Mouse (Mus musculus): Measurements from ENCODE around the gene Gsg1. TPM values are rescaled to one million over a fixed set of nuclear protein-coding genes. Genes with fewer than 3 reads are reported as not detected.

The Gsg1 gene
- polyA plus RNA-seq, 1 experiment from 2014 or later: 0.58 TPM

DNA sequence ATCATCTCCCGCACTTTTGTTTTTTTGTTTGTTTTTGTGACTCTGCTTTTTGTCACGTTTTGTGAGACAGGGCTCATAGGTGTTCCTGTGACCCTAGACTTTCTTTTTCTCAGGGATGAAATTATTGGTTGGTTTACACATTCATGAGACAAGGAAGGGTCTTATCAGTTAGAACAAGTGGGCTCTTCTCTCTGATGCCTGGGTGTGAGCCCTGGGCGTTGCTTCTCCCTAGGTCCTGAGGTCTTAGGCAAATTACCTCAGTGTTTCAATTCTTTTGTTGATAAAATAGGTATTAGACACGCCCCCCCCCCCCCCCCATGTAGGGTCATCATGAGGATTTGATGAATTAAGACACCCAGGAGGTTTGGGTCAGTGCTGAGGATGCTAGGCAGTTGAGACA lies 49.3 kb downstream of the Gsg1 start:
- Histone ChIP-seq H3K9me3 (replicated peaks) (no peaks in the 10 kb centered on the region), H3K27me3 (no peaks in the 10 kb centered on the region), H3K4me1 (replicated peaks) (no peaks in the 10 kb centered on the region), H3K4me2 (no peak overlapping the region), H3K9ac (no peak overlapping the region), H3K36me3 (no peaks in the 10 kb centered on the region), H3K27ac (no peak overlapping the region), H3K4me3 (no peak overlapping the region)
- 67% methylated on average over 4 of the region's 4 CpGs for WGBS
- ATAC-seq (replicated peaks; ENCODE audit: insufficient number of reproducible peaks, insufficient read depth, low FRiP score, low read depth): no peak

DNA sequence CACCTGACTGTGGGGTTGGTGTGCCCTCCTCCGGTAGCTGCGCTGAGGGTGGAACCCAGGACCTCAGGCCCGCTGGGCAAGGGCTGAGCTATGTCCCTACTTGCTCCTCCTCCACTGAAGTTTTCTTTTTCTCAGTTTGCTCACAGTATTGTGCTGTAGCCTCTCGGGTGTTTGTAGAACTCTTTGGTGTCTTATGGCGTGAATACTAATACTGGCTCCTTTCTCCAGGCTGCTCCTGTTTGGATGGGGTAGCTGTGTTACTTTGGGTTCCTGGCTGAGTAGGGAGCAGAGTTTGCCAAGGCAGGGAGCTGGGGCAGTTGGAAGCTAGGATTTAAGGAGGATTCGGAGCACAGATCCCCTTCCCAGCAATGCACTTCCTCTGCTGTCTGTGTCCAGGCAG lies 50.4 kb downstream of the Gsg1 start:
- H3K36me3 ChIP-seq: no peaks in the 10 kb centered on the region
- H3K9me3 ChIP-seq (replicated peaks): no peaks in the 10 kb centered on the region
- H3K27me3 ChIP-seq: no peaks in the 10 kb centered on the region
- H3K4me3 ChIP-seq: no peak overlapping the region
- H3K4me1 ChIP-seq (replicated peaks): peaks cover under 1% of the 10 kb centered on the region; the same call in 1 of the 2 replicates
- ATAC-seq (replicated peaks; ENCODE audit: insufficient number of reproducible peaks, insufficient read depth, low FRiP score, low read depth): no peak
- no peak overlapping the region for H3K9ac ChIP-seq
- H3K4me2 ChIP-seq: no peak overlapping the region
- no peak overlapping the region for H3K27ac ChIP-seq
- 64% methylated on average over 6 of the region's 6 CpGs for WGBS

DNA sequence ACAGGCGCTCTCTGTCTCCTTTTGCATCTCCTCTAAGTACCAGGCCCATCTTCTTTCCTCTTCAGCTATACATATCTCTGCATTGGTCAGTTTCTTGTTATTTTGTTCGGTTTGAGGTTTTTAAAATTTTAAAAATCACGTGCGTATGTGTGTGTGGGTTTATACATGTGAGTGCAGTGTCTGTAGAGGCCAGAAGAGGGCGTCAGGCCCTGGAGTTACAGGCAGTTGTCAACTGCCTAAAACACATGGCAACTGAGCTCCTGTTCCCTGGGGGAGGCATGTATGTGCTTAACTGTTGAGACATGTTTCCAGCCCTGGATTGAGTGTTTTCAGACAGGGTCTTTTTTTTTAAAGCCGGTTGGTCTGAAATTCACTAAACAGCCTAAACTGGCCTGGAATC lies 51.5 kb downstream of the Gsg1 start:
- Histone ChIP-seq H3K36me3 (no peaks in the 10 kb centered on the region), H3K9me3 (replicated peaks) (no peaks in the 10 kb centered on the region), H3K27ac (no peak overlapping the region), H3K4me3 (no peak overlapping the region), H3K9ac (no peak overlapping the region), H3K4me2 (no peak overlapping the region), H3K4me1 (replicated peaks) (peaks cover 7% of the 10 kb centered on the region), H3K27me3 (no peaks in the 10 kb centered on the region)
- ATAC-seq (replicated peaks; ENCODE audit: insufficient number of reproducible peaks, insufficient read depth, low FRiP score, low read depth): no peak
- WGBS: 84% methylated on average over 6 of the region's 6 CpGs

DNA sequence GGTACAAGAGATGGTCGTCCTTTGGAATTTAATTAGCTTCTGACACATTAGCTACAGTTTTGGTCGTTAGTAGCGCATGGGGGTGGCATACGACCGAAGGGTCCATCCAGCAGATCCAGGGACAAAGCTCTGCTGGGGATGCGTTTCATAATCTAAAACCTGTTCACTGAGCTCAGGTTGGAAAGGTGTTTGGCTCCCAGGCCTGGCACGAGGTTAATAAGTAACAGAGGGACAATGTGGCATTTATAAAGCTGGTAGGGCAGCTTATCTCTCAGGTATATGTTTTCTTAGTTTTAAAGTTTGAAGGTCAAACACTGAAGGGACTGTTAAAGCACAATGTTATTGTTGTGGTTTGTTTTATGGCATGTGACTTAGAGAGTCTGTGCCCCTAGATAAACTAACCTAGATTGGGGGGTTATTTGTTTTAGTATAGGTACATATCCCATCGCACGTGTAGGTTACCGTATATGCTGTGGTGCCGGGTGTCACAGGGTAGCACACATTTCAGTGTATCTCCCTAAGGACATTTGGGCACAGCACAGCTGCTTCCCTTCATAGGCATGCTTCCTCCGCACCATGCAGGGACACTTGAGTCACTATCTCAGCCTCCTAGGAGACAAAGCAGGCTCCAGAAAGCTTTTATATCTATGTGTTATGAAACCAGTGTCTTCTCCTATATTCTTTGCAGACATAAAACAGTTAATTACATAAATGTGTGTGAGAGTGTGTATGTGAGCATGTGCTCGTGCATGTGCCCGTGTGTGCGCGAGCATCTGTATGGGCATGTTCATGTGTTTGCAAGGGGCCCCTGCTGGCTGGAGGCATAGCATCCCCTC lies 53.8 kb downstream of the Gsg1 start:
- ATAC-seq (replicated peaks; ENCODE audit: insufficient number of reproducible peaks, insufficient read depth, low FRiP score, low read depth): no peak

DNA sequence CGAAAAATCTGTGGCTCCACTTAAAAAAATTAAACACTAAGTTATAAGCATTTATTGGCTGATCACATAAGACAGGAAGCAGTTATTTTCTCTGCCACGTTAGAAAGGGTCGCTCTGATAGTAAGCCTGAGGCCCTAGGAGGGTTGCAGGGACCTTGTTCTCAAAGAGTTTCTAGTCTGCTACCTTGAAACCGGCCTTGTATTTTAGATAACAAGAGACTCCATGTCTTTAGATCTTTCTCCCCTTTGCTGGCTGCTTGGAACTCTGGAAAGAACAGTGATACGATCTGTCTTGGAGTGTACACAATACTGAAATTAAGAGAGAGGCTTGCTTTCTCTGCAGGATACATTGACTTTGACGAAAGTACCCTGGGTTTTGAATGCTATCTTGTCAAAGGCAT lies 55.4 kb downstream of the Gsg1 start:
- Histone ChIP-seq H3K4me1 (replicated peaks) (peaks cover 9% of the 10 kb centered on the region), H3K9ac (no peak overlapping the region), H3K27me3 (no peaks in the 10 kb centered on the region), H3K27ac (no peak overlapping the region), H3K4me2 (peak overlapping the region; percentile 81), H3K9me3 (replicated peaks) (no peaks in the 10 kb centered on the region), H3K4me3 (peak overlapping the region; percentile 72), H3K36me3 (no peaks in the 10 kb centered on the region)
- WGBS: 51% methylated on average over 6 of the region's 6 CpGs
- ATAC-seq (replicated peaks; ENCODE audit: insufficient number of reproducible peaks, insufficient read depth, low FRiP score, low read depth): no peak

More for the DNA sequence above, 53.8 kb downstream of the Gsg1 start:
- WGBS: 81% methylated on average over 16 of the region's 16 CpGs
- H3K4me2 ChIP-seq: no peak overlapping the region
- H3K4me3 ChIP-seq: no peak overlapping the region
- no peak overlapping the region for H3K9ac ChIP-seq
- no peaks in the 10 kb centered on the region for H3K36me3 ChIP-seq
- H3K4me1 ChIP-seq (replicated peaks): peaks cover 9% of the 10 kb centered on the region
- H3K27ac ChIP-seq: no peak overlapping the region
- no peaks in the 10 kb centered on the region for H3K9me3 ChIP-seq (replicated peaks)
- H3K27me3 ChIP-seq: no peaks in the 10 kb centered on the region

DNA sequence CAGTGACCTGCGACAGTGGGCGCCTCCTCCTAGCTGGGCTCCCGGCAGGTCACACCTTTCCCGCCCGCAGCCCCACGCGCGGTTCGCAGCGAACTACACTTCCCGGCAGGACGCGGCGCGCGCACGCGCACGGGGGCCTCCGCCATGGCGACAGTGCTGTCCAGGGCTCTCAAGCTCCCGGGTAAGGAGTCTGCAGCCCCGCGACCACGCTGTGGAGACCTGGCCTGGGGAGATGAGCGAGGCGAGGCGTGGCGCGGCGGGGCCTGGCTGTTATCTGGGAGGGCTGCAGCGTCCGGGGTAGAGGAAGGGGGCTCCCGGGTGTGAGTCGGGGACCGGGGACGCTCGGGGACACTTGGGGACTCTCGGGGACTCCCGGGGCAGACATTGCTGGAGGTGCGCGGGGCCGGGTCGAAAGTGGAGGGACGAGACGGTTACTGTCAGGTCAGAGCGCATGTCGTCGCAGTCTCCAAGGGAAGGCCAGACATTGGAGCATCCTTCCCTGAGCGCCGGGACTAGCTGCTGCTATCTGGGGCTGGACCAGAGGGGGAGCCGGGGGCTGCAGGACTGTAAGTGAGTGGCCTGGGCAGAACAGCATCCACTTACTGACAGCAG lies 56.1 kb downstream of the Gsg1 start, which contains the start of the genes Fam234b and Hebp1:
Fam234b (plus strand) TSS at position 57 of the 612 bp plus-strand sequence.
Hebp1 (minus strand) TSS at position 102 of the 612 bp plus-strand sequence.
- Histone ChIP-seq H3K4me3 (peak within 1 kb of the TSS; percentile 72), H3K27ac (0 out of 2 replicates have a peak within 1 kb of the TSS, but pooled peaks have one; percentile 17), H3K36me3 (no peaks in the 10 kb centered on the region), H3K9me3 (replicated peaks) (no peaks in the 10 kb centered on the region), H3K4me1 (replicated peaks) (peaks cover 13% of the 10 kb centered on the region), H3K9ac (peak within 1 kb of the TSS; percentile 72), H3K27me3 (no peaks in the 10 kb centered on the region), H3K4me2 (peak within 1 kb of the TSS; percentile 81)
- WGBS: under 1% methylated on average over 52 of the region's 52 CpGs
- peak; percentile 85 for ATAC-seq (replicated peaks; ENCODE audit: insufficient number of reproducible peaks, insufficient read depth, low FRiP score, low read depth)

DNA sequence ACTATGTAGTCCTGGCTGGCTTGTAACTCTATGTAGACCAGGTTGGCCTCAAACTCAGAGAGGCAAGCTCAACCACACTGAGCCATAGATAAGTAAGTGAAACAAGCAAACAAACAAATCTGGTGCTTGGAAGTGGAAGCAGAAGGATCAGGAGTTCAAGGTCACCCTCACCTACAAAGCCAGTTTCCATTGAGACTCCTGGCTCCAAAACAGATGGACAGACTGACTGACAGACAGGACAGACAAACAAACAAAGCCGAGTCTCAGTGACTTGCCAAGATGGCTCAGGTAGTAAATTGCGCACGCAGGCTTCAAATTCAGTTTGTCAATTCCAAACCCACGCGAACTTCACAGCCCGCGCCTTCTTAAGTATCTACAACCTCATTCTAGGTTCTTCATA lies 56.7 kb downstream of the Gsg1 start:
- H3K36me3 ChIP-seq: no peaks in the 10 kb centered on the region
- ATAC-seq (replicated peaks; ENCODE audit: insufficient number of reproducible peaks, insufficient read depth, low FRiP score, low read depth): no peak
- no peaks in the 10 kb centered on the region for H3K27me3 ChIP-seq
- H3K4me2 ChIP-seq: peak overlapping the region; percentile 81
- WGBS: 18% methylated on average over 7 of the region's 7 CpGs
- peak overlapping the region; percentile 72; the same call in 1 of the 2 replicates for H3K9ac ChIP-seq
- no peak overlapping the region for H3K27ac ChIP-seq
- H3K4me3 ChIP-seq: peak overlapping the region; percentile 72
- H3K9me3 ChIP-seq (replicated peaks): no peaks in the 10 kb centered on the region
- peaks cover 16% of the 10 kb centered on the region for H3K4me1 ChIP-seq (replicated peaks)

DNA sequence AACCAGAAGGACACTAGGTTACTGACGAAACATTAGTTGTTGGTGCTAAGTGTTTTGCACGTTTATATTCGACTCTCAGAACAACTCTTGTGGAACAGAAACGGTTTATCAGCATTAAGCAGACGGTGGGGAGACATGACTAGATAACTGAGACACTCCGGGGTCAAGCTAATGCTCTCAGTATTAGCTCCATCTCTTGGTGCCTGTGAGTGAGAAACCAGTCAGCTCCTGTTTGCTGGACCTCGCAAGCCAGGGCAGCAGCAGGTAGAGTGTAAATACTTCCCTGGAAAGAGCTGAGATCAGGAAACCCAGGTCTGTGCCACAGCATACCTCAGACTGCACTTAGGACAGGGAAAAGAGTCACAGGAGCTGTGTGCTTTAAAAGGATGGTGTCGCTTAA lies 57.4 kb downstream of the Gsg1 start:
- Histone ChIP-seq H3K4me1 (replicated peaks) (peaks cover 16% of the 10 kb centered on the region), H3K36me3 (no peaks in the 10 kb centered on the region), H3K4me3 (no peak overlapping the region), H3K9me3 (replicated peaks) (no peaks in the 10 kb centered on the region), H3K4me2 (no peak overlapping the region), H3K9ac (no peak overlapping the region), H3K27ac (no peak overlapping the region), H3K27me3 (no peaks in the 10 kb centered on the region)
- ATAC-seq (replicated peaks; ENCODE audit: insufficient number of reproducible peaks, insufficient read depth, low FRiP score, low read depth): no peak
- 43% methylated on average over 8 of the region's 8 CpGs for WGBS

DNA sequence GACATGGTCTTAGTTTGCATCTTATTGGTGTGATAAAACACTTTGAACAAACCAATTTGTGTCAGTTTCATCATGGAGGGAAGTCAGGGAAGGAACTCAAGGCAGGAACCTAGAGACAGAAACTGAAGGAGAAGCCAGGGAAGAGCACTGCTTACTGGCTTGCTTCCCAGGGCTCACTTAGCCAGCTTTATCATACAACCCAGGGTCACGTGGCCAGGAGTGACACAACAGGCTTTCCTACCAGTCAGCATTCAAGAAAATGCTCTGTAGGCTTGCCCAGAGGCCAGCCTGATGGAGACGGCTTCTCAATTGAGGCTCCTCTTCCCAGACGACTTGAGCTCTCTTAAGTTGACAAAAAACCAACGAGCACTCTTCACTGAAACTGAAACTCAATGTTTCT lies 59.2 kb downstream of the Gsg1 start:
- no peak for ATAC-seq (replicated peaks; ENCODE audit: insufficient number of reproducible peaks, insufficient read depth, low FRiP score, low read depth)
- H3K27me3 ChIP-seq: no peaks in the 10 kb centered on the region
- H3K4me3 ChIP-seq: no peak overlapping the region
- H3K9me3 ChIP-seq (replicated peaks): no peaks in the 10 kb centered on the region
- no peaks in the 10 kb centered on the region for H3K36me3 ChIP-seq
- H3K27ac ChIP-seq: no peak overlapping the region
- H3K4me1 ChIP-seq (replicated peaks): peaks cover 16% of the 10 kb centered on the region
- H3K4me2 ChIP-seq: no peak overlapping the region
- H3K9ac ChIP-seq: no peak overlapping the region
- WGBS: 59% methylated on average over 4 of the region's 4 CpGs

DNA sequence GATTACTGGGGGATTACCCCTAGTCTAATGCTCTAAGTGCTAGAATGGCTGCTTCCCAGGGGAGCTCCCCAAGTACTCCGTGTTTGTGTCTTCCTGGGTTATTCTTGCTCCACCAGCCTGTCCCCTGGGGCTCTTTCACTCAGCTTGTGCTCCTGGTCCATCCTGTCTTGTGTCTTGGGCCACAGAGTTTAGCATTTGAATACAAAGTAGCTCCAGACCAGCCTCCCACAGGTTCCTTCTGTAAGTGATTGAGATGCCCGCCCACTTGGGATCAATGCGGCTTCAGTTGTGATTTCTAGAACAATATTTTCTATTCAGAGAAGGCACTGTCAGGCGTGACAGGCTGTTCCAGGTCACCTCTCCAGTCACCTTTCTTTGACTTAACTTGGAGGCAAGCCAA lies 60.4 kb downstream of the Gsg1 start:
- H3K4me2 ChIP-seq: no peak overlapping the region
- H3K4me1 ChIP-seq (replicated peaks): peaks cover 15% of the 10 kb centered on the region
- WGBS: 54% methylated on average over 4 of the region's 4 CpGs
- no peaks in the 10 kb centered on the region for H3K36me3 ChIP-seq
- H3K27ac ChIP-seq: no peak overlapping the region
- H3K9ac ChIP-seq: no peak overlapping the region
- H3K27me3 ChIP-seq: no peaks in the 10 kb centered on the region
- ATAC-seq (replicated peaks; ENCODE audit: insufficient number of reproducible peaks, insufficient read depth, low FRiP score, low read depth): no peak
- H3K4me3 ChIP-seq: no peak overlapping the region
- no peaks in the 10 kb centered on the region for H3K9me3 ChIP-seq (replicated peaks)

DNA sequence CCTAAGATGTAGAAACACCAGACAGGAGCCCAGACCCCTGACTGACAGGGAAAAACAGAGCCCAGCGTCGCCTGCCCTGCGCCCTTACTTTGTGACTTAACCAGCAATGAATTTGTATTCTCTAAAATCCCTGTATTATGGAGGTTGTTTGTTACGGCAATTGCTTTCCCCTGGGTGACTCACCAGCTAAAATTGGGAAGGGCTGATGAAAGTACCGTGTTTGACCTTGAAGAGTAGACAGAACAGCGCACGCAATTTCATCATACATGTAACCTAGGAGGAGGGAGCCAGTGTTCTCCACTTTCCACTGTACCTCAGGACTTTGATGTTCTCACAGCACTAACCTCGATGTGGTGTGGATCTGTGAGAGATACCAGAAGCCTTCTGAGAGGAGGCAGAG lies 61.2 kb downstream of the Gsg1 start:
- no peaks in the 10 kb centered on the region for H3K9me3 ChIP-seq (replicated peaks)
- peaks cover 10% of the 10 kb centered on the region; the same call in 1 of the 2 replicates for H3K4me1 ChIP-seq (replicated peaks)
- no peak overlapping the region for H3K9ac ChIP-seq
- no peak overlapping the region for H3K4me3 ChIP-seq
- no peak for ATAC-seq (replicated peaks; ENCODE audit: insufficient number of reproducible peaks, insufficient read depth, low FRiP score, low read depth)
- 75% methylated on average over 8 of the region's 8 CpGs for WGBS
- no peaks in the 10 kb centered on the region for H3K36me3 ChIP-seq
- H3K4me2 ChIP-seq: no peak overlapping the region
- H3K27me3 ChIP-seq: no peaks in the 10 kb centered on the region
- H3K27ac ChIP-seq: no peak overlapping the region

Data from heart, embryonic 15.5 days (tissue).